Mouse (Mus musculus) small intestine, adult 2 months (tissue): ENCODE results near the gene Nol3.

ENCODE experiments used
- CTCF ChIP-seq: fragments of 200-500 bp; IDR thresholded peaks from 2 replicates; pipeline ENCODE4 v1.5.1; 2012; ENCODE audit warnings: low read depth, mild to moderate bottlenecking, control low read depth, inconsistent platforms, low read length, moderate library complexity, mixed read lengths; ENCODE audit not compliant: insufficient replicate concordance, insufficient read length; ENCODE audit errors: extremely low read depth
- POLR2A ChIP-seq: fragments of 200-500 bp; IDR thresholded peaks from 2 replicates; pipeline ENCODE4 v1.6.1; 2012; ENCODE audit warnings: low read depth, mild to moderate bottlenecking, control low read depth, inconsistent platforms, low read length, moderate library complexity

- TF ChIP-seq POLR2A: 0 out of 2 replicates have a peak, but pooled peaks have one; percentile 13
- TF ChIP-seq CTCF: peak; percentile 8; the same call in 1 of the 2 replicates
These were observed 13.2 kb downstream of the Nol3 start for GRCm38 (mm10) chr8:105288958-105289732.
